Comparison of ENCODE assay signal across 8 mouse cellular contexts in genomic region chrX:101420700-101421095, GRCm38 (mm10). TPM values are rescaled to one million over a fixed set of nuclear protein-coding genes. Genes with fewer than 3 reads are reported as not detected.
DNase-seq lines count a peak whose midpoint lies in the region; ATAC-seq and TF ChIP-seq lines count a peak whose summit lies in the region.

Gene Zmym3 (minus strand): TSS chrX:101420849.

- H3K9ac ChIP-seq in limb, embryonic 11.5 days (ENCODE audit: low read length): 0 out of 2 replicates have a peak within 1 kb of the TSS, but pooled peaks have one; percentile 0
- peak within 1 kb of the TSS; percentile 42 for H3K9ac ChIP-seq in midbrain, embryonic 15.5 days

- no peak for ATAC-seq in limb, embryonic 11.5 days (ENCODE audit: insufficient number of reproducible peaks, low FRiP score, low TSS enrichment, low read depth)
- no peak for ATAC-seq in midbrain, embryonic 15.5 days (replicated peaks)

- H3K36me3 ChIP-seq in testis, adult 2 months (ENCODE audit: control insufficient read depth, insufficient read depth, low read length): no peaks in the 10 kb centered on the region
- 0 out of 2 replicates have a peak, but pooled peaks cover 2% of the 10 kb centered on the region for H3K36me3 ChIP-seq in limb, embryonic 11.5 days (ENCODE audit: control insufficient read depth, insufficient read depth, low read length)
- no peaks in the 10 kb centered on the region for H3K36me3 ChIP-seq in midbrain, embryonic 15.5 days (replicated peaks)

- no peak for TF ChIP-seq CTCF in testis, adult 2 months (IDR thresholded peaks at IDR 0.05; ENCODE audit: control insufficient read depth, insufficient read depth, insufficient replicate concordance, low read depth, low read length)
- no peak for TF ChIP-seq CTCF in cortical plate, adult 2 months (IDR thresholded peaks at IDR 0.05; ENCODE audit: extremely low read depth, insufficient read depth, low read length)

- H3K4me3 ChIP-seq in testis, adult 2 months (ENCODE audit: control insufficient read depth, low read depth, low read length): peak within 1 kb of the TSS; percentile 86
- H3K4me3 ChIP-seq in cortical plate, adult 2 months (ENCODE audit: insufficient read depth, low read length): peak within 1 kb of the TSS; percentile 91
- peak within 1 kb of the TSS; percentile 53 for H3K4me3 ChIP-seq in limb, embryonic 11.5 days (ENCODE audit: low read depth, low read length)
- H3K4me3 ChIP-seq in midbrain, embryonic 15.5 days: peak within 1 kb of the TSS; percentile 56

- no peak for DNase-seq in testis, postnatal 14 days (ENCODE audit: low spot score)
- peak in 1 of 2 experiments; percentile 9 for DNase-seq in heart, postnatal 10 days
- DNase-seq in limb, embryonic 11.5 days (ENCODE audit: low spot score): no peak
- no peak for DNase-seq in c-Kit-positive CD71-positive TER-119-positive erythroid progenitor cells, embryonic 14.5 days (ENCODE audit: low spot score)
- DNase-seq in right cerebral cortex, postnatal 36 days (ENCODE audit: low spot score in 2 of 2): no peak

- peak within 1 kb of the TSS; percentile 90 for H3K27ac ChIP-seq in testis, adult 2 months (ENCODE audit: control insufficient read depth, insufficient read depth, low read depth, low read length)
- H3K27ac ChIP-seq in cortical plate, adult 2 months (ENCODE audit: insufficient read depth, low read length): no peak within 1 kb of the TSS
- no peak within 1 kb of the TSS for H3K27ac ChIP-seq in limb, embryonic 11.5 days (replicated peaks; ENCODE audit: low read depth, low read length)
- peak within 1 kb of the TSS; percentile 88 for H3K27ac ChIP-seq in midbrain, embryonic 15.5 days

- no peak for TF ChIP-seq POLR2A in testis, adult 2 months (IDR thresholded peaks at IDR 0.05; ENCODE audit: control insufficient read depth, low read depth, low read length)
- TF ChIP-seq POLR2A in cortical plate, adult 2 months (IDR thresholded peaks at IDR 0.05; ENCODE audit: extremely low read depth, insufficient read depth, low read length): no peak

- 39% methylated on average over 4 of the region's 4 CpGs for WGBS in limb, embryonic 11.5 days
- 20% methylated on average over 4 of the region's 4 CpGs for WGBS in midbrain, embryonic 15.5 days

- intact Hi-C loops in heart, postnatal 10 days (cut with DNase I): loop anchor here (10.0 kb wide), 1 partner anchor 146 kb away; the partner anchor contains the start of gene Med12

- peak within 1 kb of the TSS; percentile 38 for H3K4me2 ChIP-seq in limb, embryonic 11.5 days (ENCODE audit: low read depth, severe bottlenecking)
- peak within 1 kb of the TSS; percentile 68 for H3K4me2 ChIP-seq in midbrain, embryonic 15.5 days

- no peaks in the 10 kb centered on the region for H3K27me3 ChIP-seq in testis, adult 2 months (ENCODE audit: control insufficient read depth, insufficient read depth, low read length)
- 0 out of 2 replicates have a peak, but pooled peaks cover 3% of the 10 kb centered on the region for H3K27me3 ChIP-seq in limb, embryonic 11.5 days (ENCODE audit: control insufficient read depth, insufficient read depth, low read length)
- no peaks in the 10 kb centered on the region for H3K27me3 ChIP-seq in midbrain, embryonic 15.5 days (replicated peaks)

- H3K4me1 ChIP-seq in testis, adult 2 months (ENCODE audit: control insufficient read depth, insufficient read depth, low read length): peaks cover 10% of the 10 kb centered on the region
- no peaks in the 10 kb centered on the region; the same call in 1 of the 2 replicates for H3K4me1 ChIP-seq in cortical plate, adult 2 months (ENCODE audit: control insufficient read depth, insufficient read depth, low read length)
- H3K4me1 ChIP-seq in limb, embryonic 11.5 days (ENCODE audit: control insufficient read depth, insufficient read depth, low read length): peaks cover 8% of the 10 kb centered on the region; the same call in 1 of the 2 replicates
- peaks cover 18% of the 10 kb centered on the region for H3K4me1 ChIP-seq in midbrain, embryonic 15.5 days

- H3K9me3 ChIP-seq in limb, embryonic 11.5 days (ENCODE audit: control insufficient read depth, low read length): no peaks in the 10 kb centered on the region
- no peaks in the 10 kb centered on the region for H3K9me3 ChIP-seq in midbrain, embryonic 15.5 days

RNA-seq across cellular contexts. Expression of gene Zmym3, which starts in this region (rescaled TPM):
- polyA plus RNA-seq in testis, adult 2 months (2012; rRNA removed): 38.6 and 43.4 TPM in 2 replicates
- 177 and 193 TPM in 2 replicates for polyA plus RNA-seq in cortical plate, adult 2 months (2012; rRNA removed)
- 10 to 100 TPM; 23.7 to 31.0 TPM for total RNA-seq in heart, postnatal 10 days (2021)
- polyA plus RNA-seq in limb, embryonic 11.5 days (2014; fragmentation: Nextera tagmentation; extraction: Ambion mirVana): 27.4 and 29.5 TPM in 2 replicates
- polyA plus RNA-seq in midbrain, embryonic 15.5 days (2015; fragmentation: Nextera tagmentation; extraction: Ambion mirVana): 94.3 and 102 TPM in 2 replicates

Comparison
In these comparisons a context has a peak if more than half of its experiments do, and no peak if none do; other contexts are left out.
1. H3K27ac ChIP-seq: peak in testis, adult 2 months (single experiment) and midbrain, embryonic 15.5 days (single experiment); none in cortical plate, adult 2 months (single experiment) and limb, embryonic 11.5 days (single experiment).
2. Peak in every context shown above with its lines, with median percentiles within 50 percentile points of each other: H3K4me3 ChIP-seq.